Mouse (Mus musculus): ENCODE data around the gene Gys2. TPM values are rescaled to one million over a fixed set of nuclear protein-coding genes. Genes with fewer than 3 reads are reported as not detected.

Gene Gys2
- total RNA-seq, 2 experiments from 2014 or later: 0.23 TPM; not detected in 1

GRCm38 (mm10) chr6:142459017-142459678, 13.8 kb downstream of the Gys2 start:
- DNase-seq (ENCODE audit: low spot score in 2 of 2): no peak

GRCm38 (mm10) chr6:142458010-142458409, 14.9 kb downstream of the Gys2 start:
- no peak for DNase-seq (ENCODE audit: low spot score in 2 of 2)

- no peak for DNase-seq (ENCODE audit: low spot score in 2 of 2)
These were observed 17.5 kb downstream of the Gys2 start for GRCm38 (mm10) chr6:142455314-142455996.

GRCm38 (mm10) chr6:142453311-142453710, 19.6 kb downstream of the Gys2 start:
- no peak for DNase-seq (ENCODE audit: low spot score in 2 of 2)

- no peak for DNase-seq (ENCODE audit: low spot score in 2 of 2)
These were observed 21.5 kb downstream of the Gys2 start for GRCm38 (mm10) chr6:142451381-142451780.

GRCm38 (mm10) chr6:142429072-142429471, 43.8 kb downstream of the Gys2 start:
- no peak for DNase-seq (ENCODE audit: low spot score in 2 of 2)

- DNase-seq (ENCODE audit: low spot score in 2 of 2): no peak
These were observed 47.9 kb downstream of the Gys2 start for GRCm38 (mm10) chr6:142424976-142425375.

GRCm38 (mm10) chr6:142414597-142414996, 58.3 kb downstream of the Gys2 start:
- no peak for DNase-seq (ENCODE audit: low spot score in 2 of 2)

GRCm38 (mm10) chr6:142413845-142414244, 59.1 kb downstream of the Gys2 start:
- no peak for DNase-seq (ENCODE audit: low spot score in 2 of 2)

- DNase-seq (ENCODE audit: low spot score in 2 of 2): no peak
These were observed 59.9 kb downstream of the Gys2 start, which contains the start of gene Spx for GRCm38 (mm10) chr6:142412906-142413491. Gene Spx (plus strand): TSS chr6:142413441.

- DNase-seq (ENCODE audit: low spot score in 2 of 2): no peak
These were observed 61.8 kb downstream of the Gys2 start for GRCm38 (mm10) chr6:142411140-142411539.

GRCm38 (mm10) chr6:142395756-142396155, 77.2 kb downstream of the Gys2 start:
- DNase-seq (ENCODE audit: low spot score in 2 of 2): no peak

- no peak for DNase-seq (ENCODE audit: low spot score in 2 of 2)
These were observed 78.2 kb downstream of the Gys2 start for GRCm38 (mm10) chr6:142394669-142395068.

GRCm38 (mm10) chr6:142392312-142392711, 80.6 kb downstream of the Gys2 start:
- no peak for DNase-seq (ENCODE audit: low spot score in 2 of 2)

- no peak for DNase-seq (ENCODE audit: low spot score in 2 of 2)
These were observed 83.8 kb downstream of the Gys2 start for GRCm38 (mm10) chr6:142389101-142389500.

- no peak for DNase-seq (ENCODE audit: low spot score in 2 of 2)
These were observed 85.1 kb downstream of the Gys2 start for GRCm38 (mm10) chr6:142387755-142388271.

- DNase-seq (ENCODE audit: low spot score in 2 of 2): peak; percentile 97
These were observed 85.7 kb downstream of the Gys2 start, which contains the start of the genes Recql and Golt1b for GRCm38 (mm10) chr6:142387011-142387754. Gene Recql (minus strand): TSS chr6:142387087. Gene Golt1b (plus strand): TSS chr6:142387221.

GRCm38 (mm10) chr6:142386285-142387010, 86.5 kb downstream of the Gys2 start:
- no peak for DNase-seq (ENCODE audit: low spot score in 2 of 2)

- no peak for DNase-seq (ENCODE audit: low spot score in 2 of 2)
These were observed 88.4 kb downstream of the Gys2 start for GRCm38 (mm10) chr6:142384521-142384920.

GRCm38 (mm10) chr6:142381615-142382014, 91.3 kb downstream of the Gys2 start:
- no peak for DNase-seq (ENCODE audit: low spot score in 2 of 2)

GRCm38 (mm10) chr6:142379961-142380360, 92.9 kb downstream of the Gys2 start:
- DNase-seq (ENCODE audit: low spot score in 2 of 2): no peak
